Mouse (Mus musculus) hindbrain, embryonic 12.5 days (tissue): ENCODE results near the gene Pqlc2. TPM values are rescaled to one million over a fixed set of nuclear protein-coding genes. Genes with fewer than 3 reads are reported as not detected.

ENCODE experiments used
- ATAC-seq: fragments of 200-750 bp; cut with Nextera tagmentation; 2 replicates; pipeline ENCODE4 v1.8.0; 2017; ENCODE audit warnings: moderate TSS enrichment; ENCODE audit not compliant: low FRiP score
- H3K27ac ChIP-seq: fragments of 300-500 bp; sonication (generic); 2 replicates; pipeline ENCODE4 v1.5.1; 2016; ENCODE audit warnings: mild to moderate bottlenecking
- H3K27me3 ChIP-seq: fragments of 300-500 bp; sonication (generic); 2 replicates; pipeline ENCODE4 v1.6.1; 2016; ENCODE audit warnings: mild to moderate bottlenecking
- H3K36me3 ChIP-seq: fragments of 300-500 bp; sonication (generic); 2 replicates; pipeline ENCODE4 v1.6.1; 2016; ENCODE audit warnings: mild to moderate bottlenecking
- H3K4me1 ChIP-seq: fragments of 300-500 bp; sonication (generic); 2 replicates; pipeline ENCODE4 v1.6.1; 2016
- H3K4me2 ChIP-seq: fragments of 300-500 bp; sonication (generic); replicated peaks from 2 replicates; pipeline ENCODE4 v1.6.1; 2016; ENCODE audit warnings: mild to moderate bottlenecking
- H3K4me3 ChIP-seq: fragments of 300-500 bp; sonication (generic); 2 replicates; pipeline ENCODE4 v1.5.1; 2016; ENCODE audit warnings: mild to moderate bottlenecking
- H3K9ac ChIP-seq: fragments of 300-500 bp; sonication (generic); 2 replicates; pipeline ENCODE4 v1.6.1; 2016; ENCODE audit warnings: mild to moderate bottlenecking, moderate library complexity
- H3K9me3 ChIP-seq: fragments of 300-500 bp; sonication (generic); replicated peaks from 2 replicates; pipeline ENCODE4 v1.6.1; 2016; ENCODE audit warnings: mild to moderate bottlenecking
- WGBS: fragments of 180-500 bp; shearing (Covaris S2); methylation state at CpG from one replicate; pipeline ENCODE4 v1.1.7; 2016; 5-methylcytosine and 5-hydroxymethylcytosine counted together
- polyA plus RNA-seq: library from polyadenylated mRNA; unstranded; fragments of >200 nt; fragmentation: Nextera tagmentation; extraction: Ambion mirVana; gene quantifications from 2 replicates; pipeline ENCODE4 v1.2.1, GENCODE M21; 2016

Pqlc2 gene
- polyA plus RNA-seq, 1 experiment from 2014 or later, result 14.8 TPM

- Histone ChIP-seq H3K9ac (no peak overlapping the region), H3K4me1 (no peaks in the 10 kb centered on the region), H3K9me3 (no peaks in the 10 kb centered on the region), H3K27ac (no peak overlapping the region), H3K4me3 (no peak overlapping the region), H3K4me2 (no peak overlapping the region), H3K27me3 (peaks cover 27% of the 10 kb centered on the region), H3K36me3 (no peaks in the 10 kb centered on the region)
- 71% methylated on average over 7 of the region's 9 CpGs for WGBS
- no peak for ATAC-seq
These were observed 24.3 kb upstream of the Pqlc2 start for GRCm38 (mm10) chr4:139334631-139335295.

GRCm38 (mm10) chr4:139330605-139331004, 20.1 kb upstream of the Pqlc2 start:
- H3K9ac ChIP-seq, result no peak overlapping the region
- H3K4me1 ChIP-seq, result no peaks in the 10 kb centered on the region
- no peak for ATAC-seq
- no peak overlapping the region for H3K4me3 ChIP-seq
- H3K9me3 ChIP-seq, result no peaks in the 10 kb centered on the region
- H3K27ac ChIP-seq, result no peak overlapping the region
- WGBS, result 10% methylated on average over 10 of the region's 10 CpGs
- H3K4me2 ChIP-seq, result peak overlapping the region; percentile 30; the same call in 1 of the 2 replicates
- H3K27me3 ChIP-seq, result peaks cover 8% of the 10 kb centered on the region; the same call in 1 of the 2 replicates
- no peaks in the 10 kb centered on the region for H3K36me3 ChIP-seq

GRCm38 (mm10) chr4:139319740-139320139, 9.2 kb upstream of the Pqlc2 start:
- 92% methylated on average over 4 of the region's 4 CpGs for WGBS
- ATAC-seq, result no peak
- Histone ChIP-seq H3K9ac (no peak overlapping the region), H3K27ac (no peak overlapping the region), H3K36me3 (peaks cover 34% of the 10 kb centered on the region), H3K9me3 (no peaks in the 10 kb centered on the region), H3K27me3 (no peaks in the 10 kb centered on the region), H3K4me1 (no peaks in the 10 kb centered on the region), H3K4me3 (no peak overlapping the region), H3K4me2 (no peak overlapping the region)

- WGBS, result 92% methylated on average over 11 of the region's 11 CpGs
- Histone ChIP-seq H3K4me3 (no peak overlapping the region), H3K9ac (no peak overlapping the region), H3K27ac (no peak overlapping the region), H3K4me1 (no peaks in the 10 kb centered on the region), H3K27me3 (no peaks in the 10 kb centered on the region), H3K36me3 (peaks cover 41% of the 10 kb centered on the region), H3K9me3 (no peaks in the 10 kb centered on the region), H3K4me2 (no peak overlapping the region)
- ATAC-seq, result no peak
These were observed 7.9 kb upstream of the Pqlc2 start for GRCm38 (mm10) chr4:139318449-139318848.

GRCm38 (mm10) chr4:139312632-139313031, 2.1 kb upstream of the Pqlc2 start:
- peaks cover 4% of the 10 kb centered on the region; the same call in 1 of the 2 replicates for H3K27me3 ChIP-seq
- ATAC-seq, result no peak
- 59% methylated on average over 4 of the region's 4 CpGs for WGBS

GRCm38 (mm10) chr4:139311707-139312106, 1.2 kb upstream of the Pqlc2 start:
- ATAC-seq, result no peak
- peaks cover 24% of the 10 kb centered on the region for H3K36me3 ChIP-seq
- peak overlapping the region; percentile 85 for H3K9ac ChIP-seq
- no peak overlapping the region for H3K27ac ChIP-seq
- peaks cover 4% of the 10 kb centered on the region; the same call in 1 of the 2 replicates for H3K27me3 ChIP-seq
- peaks cover 21% of the 10 kb centered on the region for H3K4me1 ChIP-seq
- H3K4me3 ChIP-seq, result peak overlapping the region; percentile 83
- H3K4me2 ChIP-seq, result peak overlapping the region; percentile 73
- WGBS, result 25% methylated on average over 14 of the region's 14 CpGs
- H3K9me3 ChIP-seq, result no peaks in the 10 kb centered on the region

More at GRCm38 (mm10) chr4:139312632-139313031, 2.1 kb upstream of the Pqlc2 start:
- Histone ChIP-seq H3K27ac (no peak overlapping the region), H3K9ac (no peak overlapping the region), H3K4me1 (peaks cover 21% of the 10 kb centered on the region), H3K9me3 (no peaks in the 10 kb centered on the region), H3K36me3 (peaks cover 25% of the 10 kb centered on the region), H3K4me2 (no peak overlapping the region), H3K4me3 (no peak overlapping the region)

GRCm38 (mm10) chr4:139310899-139311701, 592 bp upstream of the Pqlc2 start:
- Histone ChIP-seq H3K36me3 (peaks cover 27% of the 10 kb centered on the region), H3K9me3 (no peaks in the 10 kb centered on the region), H3K4me1 (peaks cover 21% of the 10 kb centered on the region), H3K27me3 (peaks cover 4% of the 10 kb centered on the region; the same call in 1 of the 2 replicates), H3K4me3 (peak overlapping the region; percentile 83), H3K4me2 (peak overlapping the region; percentile 73), H3K9ac (peak overlapping the region; percentile 85), H3K27ac (peak overlapping the region; percentile 70)
- ATAC-seq, result peak; percentile 14
- under 1% methylated on average over 52 of the region's 53 CpGs for WGBS

- no peak for ATAC-seq
- Histone ChIP-seq H3K27ac (no peak overlapping the region), H3K4me3 (peak overlapping the region; percentile 83), H3K4me1 (peaks cover 21% of the 10 kb centered on the region), H3K9ac (peak overlapping the region; percentile 85), H3K36me3 (peaks cover 16% of the 10 kb centered on the region), H3K9me3 (no peaks in the 10 kb centered on the region), H3K27me3 (peaks cover 4% of the 10 kb centered on the region; the same call in 1 of the 2 replicates), H3K4me2 (peak overlapping the region; percentile 73)
- 14% methylated on average over 6 of the region's 6 CpGs for WGBS
These were observed 857 bp downstream of the Pqlc2 start for GRCm38 (mm10) chr4:139309651-139310050.

- peaks cover 4% of the 10 kb centered on the region; the same call in 1 of the 2 replicates for H3K27me3 ChIP-seq
- H3K4me1 ChIP-seq, result peaks cover 21% of the 10 kb centered on the region
- no peak overlapping the region for H3K27ac ChIP-seq
- no peak overlapping the region for H3K4me3 ChIP-seq
- no peak overlapping the region for H3K9ac ChIP-seq
- H3K9me3 ChIP-seq, result no peaks in the 10 kb centered on the region
- 72% methylated on average over 5 of the region's 5 CpGs for WGBS
- no peak overlapping the region for H3K4me2 ChIP-seq
- H3K36me3 ChIP-seq, result peaks cover 9% of the 10 kb centered on the region; the same call in 1 of the 2 replicates
- ATAC-seq, result no peak
These were observed 2.6 kb downstream of the Pqlc2 start for GRCm38 (mm10) chr4:139307916-139308315.

GRCm38 (mm10) chr4:139305521-139305920, 5.0 kb downstream of the Pqlc2 start:
- Histone ChIP-seq H3K4me1 (peaks cover 7% of the 10 kb centered on the region), H3K36me3 (peaks cover 25% of the 10 kb centered on the region; the same call in 1 of the 2 replicates), H3K27ac (no peak overlapping the region), H3K4me3 (no peak overlapping the region), H3K4me2 (no peak overlapping the region), H3K27me3 (0 out of 2 replicates have a peak, but pooled peaks cover 4% of the 10 kb centered on the region), H3K9ac (no peak overlapping the region), H3K9me3 (no peaks in the 10 kb centered on the region)
- 90% methylated on average over 3 of the region's 3 CpGs for WGBS
- ATAC-seq, result no peak

- no peaks in the 10 kb centered on the region for H3K9me3 ChIP-seq
- no peak overlapping the region for H3K4me2 ChIP-seq
- 65% methylated on average over 5 of the region's 5 CpGs for WGBS
- H3K36me3 ChIP-seq, result peaks cover 47% of the 10 kb centered on the region
- no peak overlapping the region for H3K4me3 ChIP-seq
- no peak for ATAC-seq
- H3K4me1 ChIP-seq, result no peaks in the 10 kb centered on the region
- H3K9ac ChIP-seq, result no peak overlapping the region
- no peak overlapping the region for H3K27ac ChIP-seq
- no peaks in the 10 kb centered on the region for H3K27me3 ChIP-seq
These were observed 8.3 kb downstream of the Pqlc2 start for GRCm38 (mm10) chr4:139302241-139302640.

- Histone ChIP-seq H3K27ac (no peak overlapping the region), H3K4me2 (no peak overlapping the region), H3K4me3 (no peak overlapping the region), H3K9me3 (no peaks in the 10 kb centered on the region), H3K4me1 (0 out of 2 replicates have a peak, but pooled peaks cover under 1% of the 10 kb centered on the region), H3K27me3 (no peaks in the 10 kb centered on the region), H3K9ac (no peak overlapping the region), H3K36me3 (peaks cover 45% of the 10 kb centered on the region)
- WGBS, result 88% methylated on average over 8 of the region's 8 CpGs
- no peak for ATAC-seq
These were observed 8.7 kb downstream of the Pqlc2 start for GRCm38 (mm10) chr4:139301780-139302179.
